Mouse (Mus musculus) limb, embryonic 10.5 days (tissue): Measurements from ENCODE around the gene Oxsr1. TPM values are rescaled to one million over a fixed set of nuclear protein-coding genes. Genes with fewer than 3 reads are reported as not detected.

Experiments used
- DNase-seq: peaks from one replicate; pipeline ENCODE4 v3.0.0-alpha.2; 2017; ENCODE audit warnings: low spot score
- H3K27ac ChIP-seq: fragments of 300-500 bp; sonication (generic); 2 replicates; pipeline ENCODE4 v1.5.1; 2016; ENCODE audit warnings: mild to moderate bottlenecking
- H3K27me3 ChIP-seq: fragments of 300-500 bp; sonication (generic); 2 replicates; pipeline ENCODE4 v1.6.1; 2016; ENCODE audit warnings: low read depth, mild to moderate bottlenecking; ENCODE audit not compliant: poor library complexity, severe bottlenecking
- H3K36me3 ChIP-seq: fragments of 300-500 bp; sonication (generic); 2 replicates; pipeline ENCODE4 v1.6.1; 2016; ENCODE audit warnings: mild to moderate bottlenecking, moderate library complexity
- H3K4me1 ChIP-seq: fragments of 300-500 bp; sonication (generic); 2 replicates; pipeline ENCODE4 v1.6.1; 2016
- H3K4me3 ChIP-seq: fragments of 300-500 bp; sonication (generic); 2 replicates; pipeline ENCODE4 v1.5.1; 2016; ENCODE audit warnings: mild to moderate bottlenecking, moderate library complexity
- H3K9me3 ChIP-seq: fragments of 300-500 bp; sonication (generic); replicated peaks from 2 replicates; pipeline ENCODE4 v1.6.1; 2016; ENCODE audit warnings: mild to moderate bottlenecking
- WGBS: fragments of 180-500 bp; shearing (Covaris S2); methylation state at CpG from one replicate; pipeline ENCODE4 v1.1.7; 2016; 5-methylcytosine and 5-hydroxymethylcytosine counted together
- polyA plus RNA-seq: library from polyadenylated mRNA; unstranded; fragments of >200 nt; fragmentation: Nextera tagmentation; extraction: Ambion mirVana; gene quantifications from 2 replicates; pipeline ENCODE4 v1.2.1, GENCODE M21; 2016

Oxsr1 gene
- polyA plus RNA-seq, 1 experiment from 2014 or later = 11.9 TPM

DNA sequence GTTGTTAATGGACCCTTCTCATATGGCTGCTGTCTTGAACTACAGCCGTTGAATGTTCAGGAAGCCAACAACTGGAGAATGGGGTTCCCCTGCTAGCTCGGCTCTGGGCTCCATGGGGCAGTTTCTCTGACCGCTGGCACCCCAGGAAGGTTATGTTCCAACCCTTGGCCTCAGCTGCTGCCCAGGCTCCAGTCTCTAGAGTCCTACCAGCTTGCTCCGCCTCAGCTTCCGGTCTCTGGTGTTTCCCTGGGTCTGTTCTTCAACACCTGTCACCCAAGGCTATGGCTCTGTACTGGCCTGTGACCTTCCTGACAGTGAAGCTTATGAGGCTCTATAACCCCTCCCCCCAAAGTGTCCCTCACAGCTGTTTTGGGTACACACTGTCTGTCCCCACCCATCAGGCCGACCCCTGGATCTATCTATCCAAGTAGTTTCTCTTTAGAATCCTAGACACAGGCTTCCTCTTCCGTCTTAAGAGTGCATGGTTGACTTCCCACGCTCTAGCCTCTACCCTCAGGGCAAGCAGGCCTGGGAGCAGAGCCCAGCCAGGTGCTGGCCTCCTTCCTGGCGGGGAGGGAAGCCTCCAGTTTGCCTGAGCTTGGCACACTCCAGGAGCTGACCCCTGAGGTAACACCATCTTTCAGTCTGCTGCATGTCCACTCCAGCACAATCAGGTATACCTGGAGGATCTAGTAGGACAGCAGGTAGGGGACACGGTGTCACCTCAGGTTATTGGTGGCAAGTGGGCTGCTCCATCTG, 28.9 kb upstream of the Oxsr1 start:
- 90% methylated on average over 10 of the region's 10 CpGs for WGBS

DNA sequence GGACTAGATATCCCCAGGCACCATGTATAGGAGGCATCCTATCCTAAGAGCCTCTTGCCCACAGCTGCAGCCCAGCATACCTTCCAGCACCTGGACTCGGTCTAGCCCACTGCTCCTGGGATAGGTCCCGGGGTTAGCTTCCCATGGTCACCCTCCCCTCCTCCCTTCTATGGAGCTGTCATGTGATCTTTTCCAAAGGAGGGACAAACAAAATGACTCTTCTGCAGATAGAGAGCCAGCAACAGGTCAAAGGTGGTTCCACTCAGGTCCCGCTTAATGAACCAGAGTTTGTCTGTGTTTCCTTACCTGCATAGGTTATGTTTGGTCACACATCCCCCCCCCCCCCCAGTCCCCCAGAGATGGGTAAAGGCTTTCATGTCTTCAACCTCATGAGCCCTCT, 28.3 kb upstream of the Oxsr1 start:
- 92% methylated on average over 3 of the region's 3 CpGs for WGBS
- Histone ChIP-seq H3K27me3 (no peaks in the 10 kb centered on the region), H3K4me1 (no peaks in the 10 kb centered on the region), H3K36me3 (peaks cover 57% of the 10 kb centered on the region), H3K9me3 (no peaks in the 10 kb centered on the region), H3K4me3 (no peak overlapping the region), H3K27ac (no peak overlapping the region)
- DNase-seq = no peak

More for the DNA sequence above, 28.9 kb upstream of the Oxsr1 start:
- Histone ChIP-seq H3K4me3 (no peak overlapping the region), H3K4me1 (no peaks in the 10 kb centered on the region), H3K36me3 (peaks cover 51% of the 10 kb centered on the region), H3K27me3 (no peaks in the 10 kb centered on the region), H3K27ac (no peak overlapping the region), H3K9me3 (no peaks in the 10 kb centered on the region)
- no peak for DNase-seq

DNA sequence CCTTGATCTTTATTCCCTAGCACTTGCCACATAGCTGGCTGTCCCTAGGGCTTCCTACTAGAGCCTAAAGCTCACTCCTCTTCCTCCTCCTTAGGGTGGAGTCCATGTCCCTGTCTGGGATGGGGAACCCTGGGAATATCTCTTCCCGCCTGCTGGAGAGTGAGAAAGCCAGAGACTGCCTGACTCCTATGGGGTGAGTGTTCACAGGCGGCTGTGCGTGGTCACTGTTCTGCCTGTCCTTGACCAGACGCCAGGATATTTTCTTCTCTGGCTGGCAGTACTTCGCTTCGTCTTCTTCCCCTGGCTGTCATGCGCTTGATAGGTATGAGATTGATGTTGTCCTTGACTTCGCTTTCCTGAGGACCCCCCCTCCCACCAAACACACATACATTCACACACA, 24.1 kb upstream of the Oxsr1 start:
- WGBS = 94% methylated on average over 8 of the region's 8 CpGs
- H3K4me3 ChIP-seq = no peak overlapping the region

DNA sequence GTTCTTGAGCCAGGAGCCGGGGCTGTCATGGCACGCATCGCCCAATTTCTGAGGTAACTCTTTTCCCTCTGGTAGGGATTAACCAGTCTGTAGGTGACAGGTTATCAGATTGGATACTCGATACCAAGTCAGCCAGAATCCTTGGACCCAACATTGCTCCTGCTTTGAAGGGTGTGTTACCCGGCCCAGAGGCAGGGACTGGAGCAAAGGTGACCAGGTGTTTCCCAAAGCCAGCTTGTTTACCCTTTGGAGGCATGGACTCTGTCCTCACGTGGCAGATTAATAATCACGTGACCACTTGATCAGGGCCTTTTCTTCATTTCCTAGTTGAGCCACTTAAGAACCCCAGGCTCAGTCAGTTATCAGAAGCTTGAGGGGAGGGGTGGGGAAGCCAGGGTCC, 20.5 kb upstream of the Oxsr1 start:
- Histone ChIP-seq H3K9me3 (no peaks in the 10 kb centered on the region), H3K27ac (no peak overlapping the region), H3K4me3 (0 out of 2 replicates have a peak overlapping the region, but pooled peaks have one; percentile 78), H3K36me3 (peaks cover 52% of the 10 kb centered on the region), H3K27me3 (peaks cover 13% of the 10 kb centered on the region), H3K4me1 (peaks cover 31% of the 10 kb centered on the region)
- WGBS = 89% methylated on average over 7 of the region's 7 CpGs
- no peak for DNase-seq

More for the DNA sequence above, 24.1 kb upstream of the Oxsr1 start:
- DNase-seq = no peak
- Histone ChIP-seq H3K4me1 (peaks cover 15% of the 10 kb centered on the region), H3K36me3 (peaks cover 86% of the 10 kb centered on the region), H3K27me3 (no peaks in the 10 kb centered on the region), H3K9me3 (no peaks in the 10 kb centered on the region), H3K27ac (no peak overlapping the region)

DNA sequence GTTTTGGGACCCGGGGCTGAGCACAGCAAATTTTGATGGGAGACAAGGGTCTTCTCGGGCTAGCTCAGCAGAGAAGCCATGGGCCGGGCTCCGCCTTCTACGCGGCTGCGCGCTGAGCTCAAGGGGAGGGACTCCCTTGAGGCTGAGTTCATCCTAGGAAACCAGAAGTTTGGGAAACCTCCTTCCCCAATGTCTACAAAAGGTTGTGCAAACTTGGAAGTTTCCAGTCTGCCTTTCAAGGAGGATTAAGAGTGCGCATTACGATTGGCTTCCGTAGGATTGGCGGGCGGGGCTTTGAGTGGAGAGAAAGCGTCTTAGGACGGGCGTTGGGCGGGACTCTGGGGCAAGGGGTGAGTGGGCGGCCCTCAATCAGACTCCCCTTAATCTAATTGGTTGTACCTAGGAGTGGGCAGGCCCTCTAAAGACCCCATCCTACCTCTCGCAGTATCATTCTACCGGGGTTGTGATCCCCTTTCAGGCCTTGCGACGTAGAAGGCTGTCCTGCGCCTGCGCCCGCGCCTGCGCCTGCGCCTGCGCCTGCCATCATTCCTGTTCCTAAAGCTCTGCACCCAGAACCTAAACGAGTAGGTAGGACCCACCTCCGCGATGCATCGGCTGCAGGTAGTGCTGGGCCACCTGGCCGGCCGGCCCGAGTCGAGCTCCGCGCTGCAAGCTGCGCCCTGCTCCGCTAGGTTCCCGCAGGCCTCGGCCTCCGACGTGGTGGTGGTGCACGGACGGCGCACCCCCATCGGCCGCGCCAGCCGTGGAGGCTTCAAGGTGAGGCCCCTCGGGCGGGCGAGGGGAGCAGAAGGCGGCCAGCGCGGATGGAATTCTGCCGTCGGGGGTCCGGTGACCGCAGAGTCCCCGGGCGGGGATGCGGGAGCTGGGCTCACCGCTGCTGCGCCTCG, 18.9 kb upstream of the Oxsr1 start, which contains the start of gene Myd88:
Gene Myd88, minus strand, starts transcription at position 503 of the 908 bp plus-strand sequence.
- peak; percentile 88 for DNase-seq
- peak within 1 kb of the TSS; percentile 78 for H3K4me3 ChIP-seq
- peaks cover 36% of the 10 kb centered on the region for H3K36me3 ChIP-seq
- WGBS = under 1% methylated on average over 68 of the region's 68 CpGs
- H3K27ac ChIP-seq = peak within 1 kb of the TSS; percentile 89
- peaks cover 31% of the 10 kb centered on the region for H3K4me1 ChIP-seq
- no peaks in the 10 kb centered on the region for H3K9me3 ChIP-seq
- peaks cover 13% of the 10 kb centered on the region for H3K27me3 ChIP-seq

DNA sequence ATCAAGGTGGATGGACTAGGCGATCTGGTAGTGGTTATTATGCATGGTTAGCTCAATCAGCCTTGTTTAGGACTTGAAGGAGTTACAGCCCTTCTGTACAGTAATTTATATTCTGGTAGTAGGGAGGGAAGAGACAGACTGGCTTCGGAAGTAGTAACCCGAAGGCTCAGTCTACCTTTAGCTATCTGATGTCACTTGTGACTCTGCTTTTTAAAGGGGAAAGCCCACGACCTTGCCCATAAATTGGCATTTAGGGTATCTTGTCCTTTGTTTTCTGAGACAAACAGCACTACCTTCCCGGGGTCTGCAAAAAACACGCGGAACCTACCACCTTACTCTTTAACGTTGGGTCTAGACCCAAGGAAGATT, 18.0 kb upstream of the Oxsr1 start:
- Histone ChIP-seq H3K27me3 (peaks cover 13% of the 10 kb centered on the region), H3K4me3 (peak overlapping the region; percentile 78), H3K27ac (peak overlapping the region; percentile 89), H3K9me3 (no peaks in the 10 kb centered on the region), H3K4me1 (peaks cover 31% of the 10 kb centered on the region), H3K36me3 (peaks cover 27% of the 10 kb centered on the region)
- 5% methylated on average over 8 of the region's 8 CpGs for WGBS
- no peak for DNase-seq

DNA sequence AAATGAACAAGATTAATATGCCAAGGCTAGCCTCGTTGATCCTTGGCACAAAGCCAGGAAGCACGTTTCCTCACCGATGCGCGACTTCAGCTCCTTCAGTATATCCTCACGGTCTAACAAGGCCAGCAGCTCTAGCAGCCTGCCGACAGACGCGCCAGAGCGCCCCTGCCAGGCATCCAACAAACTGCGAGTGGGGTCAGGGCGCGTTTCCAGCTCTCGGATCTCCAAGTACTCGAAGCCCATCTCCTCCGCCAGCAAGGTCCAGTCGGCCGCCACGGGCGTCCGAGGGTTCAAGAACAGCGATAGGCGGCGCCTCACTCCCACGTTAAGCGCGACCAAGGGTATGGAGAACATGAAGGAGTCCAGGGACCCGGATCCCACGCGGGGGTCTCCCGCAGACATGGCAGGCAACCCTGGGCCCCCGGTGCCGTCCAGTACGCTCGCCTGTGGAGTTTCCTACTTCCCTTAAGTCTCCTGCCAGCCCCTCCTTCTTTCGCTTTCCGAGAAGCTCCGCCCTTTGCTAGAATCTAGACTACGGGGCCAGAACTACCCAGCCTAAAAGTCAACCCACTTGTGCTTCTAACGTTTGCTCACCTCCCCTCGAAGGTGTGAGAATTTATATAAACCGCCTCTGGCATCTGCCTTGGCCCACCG, 17.5 kb upstream of the Oxsr1 start, which contains the start of gene Acaa1a:
Gene Acaa1a, plus strand, starts transcription at position 119 of the 654 bp plus-strand sequence.
- WGBS = 2% methylated on average over 43 of the region's 43 CpGs
- Histone ChIP-seq H3K36me3 (peaks cover 21% of the 10 kb centered on the region), H3K27ac (peak within 1 kb of the TSS; percentile 89), H3K4me3 (peak within 1 kb of the TSS; percentile 78), H3K9me3 (no peaks in the 10 kb centered on the region), H3K27me3 (peaks cover 13% of the 10 kb centered on the region), H3K4me1 (peaks cover 31% of the 10 kb centered on the region)
- DNase-seq = peak; percentile 69

DNA sequence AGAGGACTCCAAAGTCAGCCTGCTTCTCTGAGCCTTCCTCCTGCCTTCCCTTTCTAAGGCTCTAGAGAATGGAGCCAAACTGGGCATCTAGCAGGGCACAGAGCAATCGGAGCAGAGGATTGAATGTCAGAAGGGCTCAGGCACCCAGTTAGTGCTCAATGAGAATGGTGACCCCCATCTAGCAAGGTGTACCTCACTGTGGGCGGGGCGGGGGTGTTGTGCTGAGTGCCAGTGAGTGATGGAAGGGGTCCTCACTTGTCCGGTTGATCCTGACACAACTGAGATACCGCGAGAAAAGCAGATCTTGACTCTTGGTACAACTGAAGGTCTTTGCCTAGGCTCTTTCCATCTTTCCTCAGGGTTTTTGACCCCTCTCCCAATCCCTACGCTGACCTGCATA, 16.9 kb upstream of the Oxsr1 start:
- Histone ChIP-seq H3K36me3 (peaks cover 16% of the 10 kb centered on the region), H3K4me3 (peak overlapping the region; percentile 78), H3K4me1 (peaks cover 31% of the 10 kb centered on the region), H3K9me3 (no peaks in the 10 kb centered on the region), H3K27ac (0 out of 2 replicates have a peak overlapping the region, but pooled peaks have one; percentile 79), H3K27me3 (peaks cover 13% of the 10 kb centered on the region)
- no peak for DNase-seq
- 58% methylated on average over 7 of the region's 7 CpGs for WGBS

DNA sequence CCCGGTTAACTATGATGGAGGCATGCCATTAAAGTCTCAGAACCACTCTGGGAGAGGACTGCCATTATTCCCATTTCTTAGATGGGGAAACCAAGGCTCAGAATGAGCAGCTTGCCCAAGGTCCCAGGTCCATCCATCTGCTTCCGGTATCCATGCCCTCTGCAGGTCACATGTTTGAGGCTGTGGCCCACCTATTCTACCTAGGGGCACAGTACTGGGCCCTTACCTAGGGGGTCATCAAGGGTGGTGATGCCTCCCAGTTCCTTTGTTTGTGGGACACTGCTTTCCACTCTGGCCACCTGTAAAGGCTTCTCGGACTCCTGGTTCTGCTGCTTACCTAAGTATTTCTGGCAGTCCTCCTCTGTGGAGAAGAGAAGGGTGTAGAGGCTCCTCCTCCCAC, 16.1 kb upstream of the Oxsr1 start:
- peaks cover 8% of the 10 kb centered on the region for H3K36me3 ChIP-seq
- no peak overlapping the region for H3K4me3 ChIP-seq
- peaks cover 31% of the 10 kb centered on the region for H3K4me1 ChIP-seq
- peaks cover 13% of the 10 kb centered on the region for H3K27me3 ChIP-seq
- H3K9me3 ChIP-seq = no peaks in the 10 kb centered on the region
- no peak for DNase-seq
- 92% methylated on average over 3 of the region's 3 CpGs for WGBS
- H3K27ac ChIP-seq = no peak overlapping the region

DNA sequence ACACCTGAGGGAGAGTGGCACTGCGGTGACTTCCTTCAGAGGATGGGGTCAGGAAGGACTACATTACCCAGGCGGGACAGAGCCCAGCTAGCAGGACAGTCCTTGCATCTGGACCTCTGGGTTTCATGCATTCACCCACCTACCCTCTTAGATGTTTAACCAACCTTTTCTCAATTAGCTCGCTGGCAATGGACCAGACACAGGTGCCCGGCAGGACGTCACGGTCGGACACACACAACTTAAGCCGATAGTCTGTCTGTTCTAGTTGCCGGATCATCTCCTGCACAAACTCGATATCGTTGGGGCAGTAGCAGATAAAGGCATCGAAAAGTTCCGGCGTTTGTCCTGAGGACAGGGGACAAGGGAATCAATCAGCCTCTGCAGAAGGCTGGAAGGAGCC, 15.6 kb upstream of the Oxsr1 start:
- H3K27me3 ChIP-seq = peaks cover 13% of the 10 kb centered on the region
- WGBS = 93% methylated on average over 14 of the region's 14 CpGs

DNA sequence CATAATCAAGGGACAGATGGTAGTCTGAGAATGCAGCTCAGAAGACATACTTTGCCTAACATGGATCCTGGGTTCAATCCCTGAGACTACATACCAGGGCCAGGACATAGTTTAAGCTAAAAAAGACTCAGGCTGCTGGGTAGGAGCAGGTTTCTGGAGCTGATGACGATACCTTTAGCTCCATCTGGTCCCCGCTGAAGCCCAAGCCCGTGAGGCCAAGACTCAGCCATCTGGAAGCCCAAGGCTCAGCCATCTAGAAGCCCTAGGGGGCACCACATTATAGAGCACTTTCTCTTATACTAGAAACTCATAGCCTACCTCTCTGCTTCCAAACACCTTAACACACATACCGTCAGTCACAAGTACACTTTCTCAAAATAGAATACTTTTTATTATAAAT, 13.3 kb upstream of the Oxsr1 start:
- Histone ChIP-seq H3K9me3 (no peaks in the 10 kb centered on the region), H3K36me3 (no peaks in the 10 kb centered on the region), H3K27ac (no peak overlapping the region), H3K27me3 (peaks cover 13% of the 10 kb centered on the region), H3K4me1 (peaks cover 16% of the 10 kb centered on the region), H3K4me3 (no peak overlapping the region)
- 87% methylated on average over 4 of the region's 4 CpGs for WGBS
- no peak for DNase-seq

More for the DNA sequence above, 15.6 kb upstream of the Oxsr1 start:
- Histone ChIP-seq H3K36me3 (peaks cover 3% of the 10 kb centered on the region), H3K27ac (no peak overlapping the region), H3K9me3 (no peaks in the 10 kb centered on the region), H3K4me1 (peaks cover 31% of the 10 kb centered on the region), H3K4me3 (no peak overlapping the region)
- DNase-seq = no peak

DNA sequence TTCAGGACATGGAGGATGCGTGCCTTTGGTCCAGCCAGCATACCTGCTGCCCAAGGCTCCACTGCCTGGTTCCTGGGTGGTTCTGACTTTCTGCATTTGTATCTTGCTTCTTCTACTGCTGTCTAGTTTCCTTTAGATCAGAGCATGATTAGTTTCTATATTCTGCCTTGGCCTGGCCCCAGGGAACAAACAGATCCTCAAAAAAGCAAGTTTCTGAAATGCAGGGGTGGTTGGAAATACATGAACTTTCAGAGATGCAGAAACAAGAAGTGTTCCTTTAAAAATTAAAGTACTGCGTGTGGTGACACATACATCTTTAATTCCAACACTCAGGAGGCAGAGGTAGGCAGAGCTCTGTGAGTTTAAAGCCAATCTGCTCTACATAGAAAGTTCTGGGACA, 12.6 kb upstream of the Oxsr1 start:
- Histone ChIP-seq H3K36me3 (no peaks in the 10 kb centered on the region), H3K27ac (no peak overlapping the region), H3K9me3 (no peaks in the 10 kb centered on the region), H3K4me1 (peaks cover 9% of the 10 kb centered on the region), H3K4me3 (no peak overlapping the region), H3K27me3 (peaks cover 13% of the 10 kb centered on the region)
- 91% methylated on average over 2 of the region's 2 CpGs for WGBS
- DNase-seq = no peak
